Mouse (Mus musculus) spleen, postnatal 14 days (tissue): ENCODE measurements around the gene Rassf3.

Experiments used
- DNase-seq, 2 experiments: peaks; one replicate each; pipeline ENCODE4 v3.0.0; 2021 to 2022; ENCODE audit warnings: low spot score in 2 of 2

Gene Rassf3

DNA sequence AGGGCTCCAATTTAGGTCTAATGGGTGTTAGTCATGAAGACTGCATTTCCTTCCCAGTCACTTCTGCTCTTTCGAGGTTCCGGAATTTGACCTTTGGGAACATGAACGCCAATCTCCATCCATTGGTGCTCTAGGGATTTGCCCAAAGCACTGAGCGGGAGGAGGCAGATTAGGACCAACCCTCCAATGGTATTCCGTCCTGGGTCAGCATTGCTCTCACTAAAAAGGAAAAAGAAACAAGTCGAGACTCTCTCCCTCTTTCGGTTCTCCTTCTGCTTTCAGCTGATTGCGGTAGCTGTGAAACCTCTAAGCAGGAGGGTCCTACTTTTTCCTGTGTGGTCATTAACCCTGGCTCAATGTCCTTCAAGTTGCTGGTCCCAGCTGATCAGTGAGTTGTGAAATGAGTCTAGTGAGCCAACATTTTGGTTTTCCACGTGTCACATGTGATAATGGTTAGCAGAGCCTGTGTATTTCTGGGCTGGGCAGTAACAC, 110.3 kb downstream of the Rassf3 start:
- no peak for DNase-seq

DNA sequence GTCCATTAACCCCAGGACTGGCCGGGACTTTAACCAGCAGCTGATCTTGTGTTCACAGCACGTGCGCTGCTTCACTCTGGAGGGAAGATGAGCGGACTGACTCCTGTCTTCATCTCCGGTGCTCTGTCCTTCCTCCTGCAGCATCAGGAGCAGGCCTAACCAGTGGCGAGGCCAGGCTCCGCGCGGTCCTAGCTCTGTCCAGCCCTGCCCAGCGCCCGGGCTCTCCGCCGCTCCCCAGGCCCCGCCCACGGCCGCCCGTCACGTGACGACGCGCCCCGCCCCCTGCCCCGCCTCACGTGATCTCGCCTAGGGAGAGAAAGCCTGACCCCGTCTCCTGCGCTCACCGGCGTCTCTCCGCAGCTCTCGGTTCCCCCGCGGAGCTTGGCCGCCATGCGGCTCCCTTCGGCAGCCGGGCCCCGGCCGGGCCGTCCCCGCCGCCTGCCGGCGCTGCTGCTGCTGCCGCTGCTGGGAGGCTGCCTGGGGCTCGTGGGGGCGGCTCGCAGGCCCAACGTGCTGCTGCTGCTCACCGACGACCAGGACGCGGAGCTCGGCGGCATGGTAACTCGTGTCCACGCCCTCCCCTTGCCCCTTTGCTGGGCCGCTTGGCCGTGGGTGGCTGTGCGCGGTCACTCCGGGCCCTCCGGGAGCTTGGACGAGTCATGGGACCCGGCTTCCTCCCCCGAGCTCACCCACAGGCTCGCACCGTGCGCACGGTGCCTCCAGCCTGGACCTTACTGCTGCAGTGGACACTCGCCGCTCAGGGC, 111.2 kb downstream of the Rassf3 start, which contains the start of gene Gns:
TSS of gene Gns (plus strand) at position 290 of the 764 bp plus-strand sequence.
- peak; percentile 69 to 81 for DNase-seq

DNA sequence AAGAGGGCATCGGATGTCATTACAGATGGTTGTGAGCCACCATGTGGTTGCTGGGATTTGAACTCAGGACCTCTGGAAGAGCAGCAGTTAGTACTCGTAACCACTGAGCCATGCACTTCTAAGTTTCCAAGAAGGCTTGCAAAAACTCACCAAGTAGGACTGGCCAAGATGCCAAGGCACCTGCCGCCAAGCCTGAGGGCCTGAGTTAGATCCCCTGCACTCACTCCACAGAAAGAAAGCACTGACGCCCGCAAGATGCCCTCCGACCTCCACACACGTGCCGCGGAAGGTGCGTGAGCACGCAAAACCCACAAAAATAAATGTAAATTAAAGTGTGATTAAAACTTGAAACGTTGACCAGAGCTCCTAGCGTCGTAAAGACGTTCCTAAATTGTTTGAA, 111.8 kb downstream of the Rassf3 start:
- DNase-seq = no peak

DNA sequence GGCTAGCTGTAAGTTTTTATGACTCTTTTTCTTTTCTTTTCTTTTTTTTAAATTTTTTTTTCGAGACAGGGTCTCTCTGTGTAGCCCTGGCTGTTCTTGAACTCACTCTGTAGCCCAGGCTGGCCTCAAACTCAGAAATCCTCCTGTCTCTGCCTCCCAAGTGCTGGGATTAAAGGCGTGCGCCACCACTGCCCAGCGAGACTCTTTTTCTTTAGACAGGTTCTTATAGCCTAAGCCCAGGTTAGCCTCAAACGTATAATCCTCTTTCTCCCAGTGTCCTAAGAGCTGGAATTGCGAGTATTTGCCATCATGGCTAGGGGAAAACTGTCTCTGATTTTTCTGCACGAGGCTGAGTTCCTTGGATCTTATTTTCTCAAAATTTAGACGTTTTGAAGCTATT, 112.9 kb downstream of the Rassf3 start:
- DNase-seq = no peak

DNA sequence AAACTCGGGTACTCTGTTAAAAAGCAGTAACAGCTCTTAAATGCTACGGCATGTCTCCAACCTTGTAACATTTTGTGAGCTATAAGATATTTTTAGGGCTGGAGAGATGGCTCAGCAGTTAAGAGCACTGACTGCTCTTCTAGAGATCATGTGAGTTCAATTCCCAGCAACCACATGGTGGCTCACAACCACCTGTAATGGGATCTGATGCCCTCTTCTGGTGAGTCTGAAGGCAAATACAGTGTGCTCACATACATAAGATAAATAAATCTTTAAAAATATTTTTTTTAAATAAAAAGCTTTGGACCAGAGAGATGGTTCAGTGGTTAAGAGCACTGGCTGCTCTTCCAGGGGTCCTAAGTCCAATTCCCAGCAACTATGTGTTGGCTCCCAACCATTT, 115.8 kb downstream of the Rassf3 start:
- no peak for DNase-seq
